ENCODE assay signal across 17 mouse cellular contexts in genomic region chr10:66187038-66187437, GRCm38 (mm10).
A peak's percentile ranks its signal among the peaks of the same experiment; 100 is the strongest.
DNase-seq lines count a peak whose midpoint lies in the region; ATAC-seq and TF ChIP-seq lines count a peak whose summit lies in the region.
"Had no signal": no experiment of that assay in that cellular context is flagged by ENCODE, and none has a peak within 500 bp of the region (broad histone marks: within the 10 kb centered on the region; RNA-seq: fewer than 3 reads in every experiment).

No protein-coding gene starts in this region.

- H3K9ac ChIP-seq in forebrain, embryonic 16.5 days (replicated peaks; ENCODE audit: low read depth, low read length) = no peak overlapping the region
- H3K9ac ChIP-seq in limb, embryonic 13.5 days = no peak overlapping the region
- H3K9ac ChIP-seq: embryonic facial prominence, embryonic 12.5 days; liver, embryonic 13.5 days had no signal

- H3K9me3 ChIP-seq in forebrain, embryonic 16.5 days (ENCODE audit: control insufficient read depth, low read length) = no peaks in the 10 kb centered on the region
- H3K9me3 ChIP-seq in forebrain, embryonic 10.5 days = no peaks in the 10 kb centered on the region
- H3K9me3 ChIP-seq in limb, embryonic 13.5 days = no peaks in the 10 kb centered on the region
- H3K9me3 ChIP-seq: embryonic facial prominence, embryonic 12.5 days; G1E; liver, embryonic 13.5 days had no signal

- ATAC-seq in forebrain, embryonic 16.5 days = peak; percentile 72
- ATAC-seq in limb, embryonic 13.5 days (ENCODE audit: low FRiP score, low read depth) = peak; percentile 24; the same call in 1 of the 2 replicates
- ATAC-seq: intestine, embryonic 16.5 days had no signal

- no peak overlapping the region for H3K4me2 ChIP-seq in forebrain, embryonic 16.5 days (ENCODE audit: low read length)
- H3K4me2 ChIP-seq in limb, embryonic 13.5 days (replicated peaks) = no peak overlapping the region
- H3K4me2 ChIP-seq: embryonic facial prominence, embryonic 12.5 days; liver, embryonic 13.5 days had no signal

- TF ChIP-seq POLR2A in brain, embryonic 14.5 days (IDR thresholded peaks at IDR 0.05; ENCODE audit: borderline replicate concordance, extremely low read depth, insufficient read depth, insufficient read length, poor library complexity, severe bottlenecking) = no peak

- no peaks in the 10 kb centered on the region for H3K36me3 ChIP-seq in forebrain, embryonic 16.5 days (ENCODE audit: control insufficient read depth, insufficient read depth)
- H3K36me3 ChIP-seq in forebrain, embryonic 10.5 days (replicated peaks) = no peaks in the 10 kb centered on the region
- no peaks in the 10 kb centered on the region for H3K36me3 ChIP-seq in limb, embryonic 13.5 days
- H3K36me3 ChIP-seq: embryonic facial prominence, embryonic 12.5 days; G1E; liver, embryonic 13.5 days had no signal

- H3K4me3 ChIP-seq in forebrain, embryonic 16.5 days (replicated peaks; ENCODE audit: low read length) = no peak overlapping the region
- H3K4me3 ChIP-seq in forebrain, embryonic 10.5 days = no peak overlapping the region
- no peak overlapping the region for H3K4me3 ChIP-seq in limb, embryonic 13.5 days
- H3K4me3 ChIP-seq: embryonic facial prominence, embryonic 12.5 days; liver, embryonic 13.5 days had no signal

- H3K27ac ChIP-seq in forebrain, embryonic 16.5 days (ENCODE audit: low read length) = no peak overlapping the region
- no peak overlapping the region for H3K27ac ChIP-seq in forebrain, embryonic 10.5 days
- no peak overlapping the region for H3K27ac ChIP-seq in limb, embryonic 13.5 days
- H3K27ac ChIP-seq: embryonic facial prominence, embryonic 12.5 days; liver, embryonic 13.5 days had no signal

- no peak for DNase-seq in forebrain, embryonic 10.5 days (ENCODE audit: extremely low spot score, low spot score)
- DNase-seq in Muller cell, postnatal 12 days (ENCODE audit: inconsistent ontology term) = peak; percentile 14
- peak; percentile 65 for DNase-seq in brain, embryonic 14.5 days (ENCODE audit: low read depth)
- no peak for DNase-seq in urinary bladder, postnatal 4 days (ENCODE audit: low spot score in 2 of 2)
- DNase-seq in lung, postnatal 36 days = no peak
- DNase-seq: adrenal gland, postnatal 10 days; cerebellum, adult 9-10 months; gastrocnemius, postnatal 14 days; heart, postnatal 14 days; kidney, postnatal 10 days; liver, embryonic 13.5 days; right cerebral cortex, postnatal 25 days had no signal

- peaks cover 4% of the 10 kb centered on the region for H3K4me1 ChIP-seq in forebrain, embryonic 16.5 days (replicated peaks; ENCODE audit: control insufficient read depth, insufficient read depth, low read length)
- H3K4me1 ChIP-seq in forebrain, embryonic 10.5 days = no peaks in the 10 kb centered on the region
- H3K4me1 ChIP-seq in limb, embryonic 13.5 days = no peaks in the 10 kb centered on the region
- H3K4me1 ChIP-seq: embryonic facial prominence, embryonic 12.5 days; liver, embryonic 13.5 days had no signal

- WGBS in forebrain, embryonic 16.5 days = 53% methylated on average over 1 of the region's 1 CpGs
- 47% methylated on average over 1 of the region's 1 CpGs for WGBS in forebrain, embryonic 10.5 days
- WGBS in limb, embryonic 13.5 days = 10% methylated on average over 1 of the region's 1 CpGs

- TF ChIP-seq CTCF in brain, embryonic 14.5 days (IDR thresholded peaks at IDR 0.05; ENCODE audit: borderline replicate concordance, extremely low read depth, insufficient read depth, insufficient read length) = no peak

- no peaks in the 10 kb centered on the region for H3K27me3 ChIP-seq in forebrain, embryonic 16.5 days (replicated peaks; ENCODE audit: control insufficient read depth, insufficient read depth, low read length)
- H3K27me3 ChIP-seq in forebrain, embryonic 10.5 days (ENCODE audit: poor library complexity, severe bottlenecking) = no peaks in the 10 kb centered on the region
- no peaks in the 10 kb centered on the region for H3K27me3 ChIP-seq in limb, embryonic 13.5 days
- H3K27me3 ChIP-seq: embryonic facial prominence, embryonic 12.5 days; liver, embryonic 13.5 days had no signal

Comparison
In these comparisons a context has a peak if more than half of its experiments do, and no peak if none do; other contexts are left out.
1. DNase-seq: peak in Muller cell, postnatal 12 days (single experiment) and brain, embryonic 14.5 days (single experiment); none in forebrain, embryonic 10.5 days (single experiment), urinary bladder, postnatal 4 days (0 of 2) and lung, postnatal 36 days (single experiment).